Mouse (Mus musculus) forebrain, postnatal 0 days (tissue): ENCODE results near the gene Pip5k1c. TPM values are rescaled to one million over a fixed set of nuclear protein-coding genes. Genes with fewer than 3 reads are reported as not detected.
A peak's percentile ranks its signal among the peaks of the same experiment; 100 is the strongest.

Experiments used
- ATAC-seq: fragments of 200-750 bp; cut with Nextera tagmentation; 2 replicates; pipeline ENCODE4 v1.8.0; 2017; ENCODE audit warnings: mild to moderate bottlenecking, moderate library complexity
- DNase-seq: peaks from one replicate; pipeline ENCODE4 v3.0.0-alpha.2; 2015
- H3K27ac ChIP-seq: fragments of 300-500 bp; sonication (generic); 2 replicates; pipeline ENCODE4 v1.5.1; 2014; ENCODE audit warnings: low read depth, mild to moderate bottlenecking, antibody characterized with exemption, low read length, moderate library complexity, mixed read lengths
- H3K27me3 ChIP-seq: fragments of 300-500 bp; sonication (generic); 2 replicates; pipeline ENCODE4 v1.6.1; 2014; ENCODE audit warnings: mild to moderate bottlenecking, low read length, mixed read lengths; ENCODE audit not compliant: insufficient read depth
- H3K36me3 ChIP-seq: fragments of 300-500 bp; sonication (generic); 2 replicates; pipeline ENCODE4 v1.6.1; 2014; ENCODE audit warnings: mild to moderate bottlenecking, moderate library complexity; ENCODE audit not compliant: insufficient read depth
- H3K4me1 ChIP-seq: fragments of 300-500 bp; sonication (generic); 2 replicates; pipeline ENCODE4 v1.6.1; 2014; ENCODE audit warnings: antibody characterized with exemption; ENCODE audit not compliant: insufficient read depth
- H3K4me2 ChIP-seq: fragments of 300-500 bp; sonication (generic); 2 replicates; pipeline ENCODE4 v1.6.1; 2014; ENCODE audit warnings: low read depth, mild to moderate bottlenecking, moderate library complexity
- H3K4me3 ChIP-seq: fragments of 300-500 bp; sonication (generic); 2 replicates; pipeline ENCODE4 v1.5.1; 2014; ENCODE audit warnings: low read depth, low read length, mixed read lengths
- H3K9ac ChIP-seq: fragments of 300-500 bp; sonication (generic); 2 replicates; pipeline ENCODE4 v1.6.1; 2014; ENCODE audit warnings: mild to moderate bottlenecking
- H3K9me3 ChIP-seq: fragments of 300-500 bp; sonication (generic); 2 replicates; pipeline ENCODE4 v1.6.1; 2016; ENCODE audit warnings: low read length
- CTCF ChIP-seq: sonication (generic); IDR thresholded peaks from 2 replicates; pipeline ENCODE4 v1.5.1; 2016; ENCODE audit warnings: antibody characterized with exemption, control low read depth, low read depth
- WGBS: fragments of 180-500 bp; shearing (Covaris S2); extraction: QIAGEN DNeasy Blood & Tissue Kit; methylation state at CpG from one replicate; pipeline ENCODE4 v1.1.7; 2014; 5-methylcytosine and 5-hydroxymethylcytosine counted together
- polyA plus RNA-seq: library from polyadenylated mRNA; unstranded; fragments of >200 nt; fragmentation: Nextera tagmentation; extraction: Ambion mirVana; gene quantifications from 2 replicates; pipeline ENCODE4 v1.2.1, GENCODE M21; 2015
- total RNA-seq: library from RNA; depleted of rRNA; stranded (reverse); fragments of >200 nt; gene quantifications from 2 replicates; pipeline ENCODE4 v1.2.3, GENCODE M21; 2014

The Pip5k1c gene
- total and polyA plus RNA-seq, 2 experiments from 2014 or later = 130 to 229 TPM

DNA sequence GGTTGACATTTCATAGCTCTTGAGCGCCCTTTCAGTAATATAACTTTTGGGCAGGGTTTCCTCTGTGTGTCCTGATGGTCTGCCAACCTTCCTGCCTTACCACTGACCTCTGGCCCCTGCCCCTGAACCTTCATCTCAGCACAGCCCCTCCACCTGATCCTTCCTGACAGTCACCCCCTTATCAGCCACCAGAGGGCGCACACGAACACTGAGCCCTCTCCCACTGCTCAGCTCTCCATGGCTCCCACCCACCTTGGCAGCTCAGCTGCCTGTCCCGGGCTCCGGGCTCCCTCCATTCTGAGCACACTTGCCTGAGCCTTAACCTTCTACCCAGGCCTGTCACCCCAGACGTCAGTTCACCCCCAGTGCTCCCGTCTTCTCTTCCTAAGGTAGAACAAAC, 3.5 kb upstream of the Pip5k1c start:
- ATAC-seq (no peak), DNase-seq (peak; percentile 81)
- H3K27me3 ChIP-seq = no peaks in the 10 kb centered on the region
- H3K4me3 ChIP-seq = no peak overlapping the region
- H3K27ac ChIP-seq = no peak overlapping the region
- peaks cover 4% of the 10 kb centered on the region; the same call in 1 of the 2 replicates for H3K4me1 ChIP-seq
- peak; percentile 94 for TF ChIP-seq CTCF
- H3K9ac ChIP-seq = no peak overlapping the region
- 0% methylated on average over 7 of the region's 7 CpGs for WGBS
- H3K4me2 ChIP-seq = no peak overlapping the region; the same call in 1 of the 2 replicates
- H3K9me3 ChIP-seq = no peaks in the 10 kb centered on the region
- no peaks in the 10 kb centered on the region for H3K36me3 ChIP-seq

DNA sequence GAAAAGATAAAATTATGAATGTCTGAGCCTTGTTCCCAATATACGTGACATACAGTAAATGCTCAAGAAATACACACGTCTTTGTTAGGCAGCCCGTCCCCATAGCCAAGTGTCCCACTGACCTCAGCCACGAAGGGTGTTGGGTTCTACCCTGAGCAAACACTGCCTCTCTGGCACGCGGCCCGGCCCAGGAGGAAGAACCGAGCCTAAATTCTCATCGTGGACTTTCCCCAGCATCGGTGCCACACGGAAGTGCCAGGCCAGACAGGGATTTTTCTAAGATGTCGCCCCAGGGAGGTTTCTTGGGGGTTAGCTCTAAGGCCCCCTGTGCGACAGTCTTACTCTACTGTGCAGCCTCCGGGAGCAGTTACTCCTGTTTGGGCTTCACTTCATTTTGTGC, 3.0 kb upstream of the Pip5k1c start:
- H3K36me3 ChIP-seq = no peaks in the 10 kb centered on the region
- no peak for TF ChIP-seq CTCF
- no peak for DNase-seq
- no peak overlapping the region for H3K27ac ChIP-seq
- no peak overlapping the region for H3K9ac ChIP-seq
- ATAC-seq = no peak
- no peak overlapping the region for H3K4me3 ChIP-seq
- no peaks in the 10 kb centered on the region for H3K27me3 ChIP-seq
- 58% methylated on average over 14 of the region's 14 CpGs for WGBS
- no peaks in the 10 kb centered on the region for H3K9me3 ChIP-seq
- H3K4me2 ChIP-seq = no peak overlapping the region
- H3K4me1 ChIP-seq = peaks cover 9% of the 10 kb centered on the region

DNA sequence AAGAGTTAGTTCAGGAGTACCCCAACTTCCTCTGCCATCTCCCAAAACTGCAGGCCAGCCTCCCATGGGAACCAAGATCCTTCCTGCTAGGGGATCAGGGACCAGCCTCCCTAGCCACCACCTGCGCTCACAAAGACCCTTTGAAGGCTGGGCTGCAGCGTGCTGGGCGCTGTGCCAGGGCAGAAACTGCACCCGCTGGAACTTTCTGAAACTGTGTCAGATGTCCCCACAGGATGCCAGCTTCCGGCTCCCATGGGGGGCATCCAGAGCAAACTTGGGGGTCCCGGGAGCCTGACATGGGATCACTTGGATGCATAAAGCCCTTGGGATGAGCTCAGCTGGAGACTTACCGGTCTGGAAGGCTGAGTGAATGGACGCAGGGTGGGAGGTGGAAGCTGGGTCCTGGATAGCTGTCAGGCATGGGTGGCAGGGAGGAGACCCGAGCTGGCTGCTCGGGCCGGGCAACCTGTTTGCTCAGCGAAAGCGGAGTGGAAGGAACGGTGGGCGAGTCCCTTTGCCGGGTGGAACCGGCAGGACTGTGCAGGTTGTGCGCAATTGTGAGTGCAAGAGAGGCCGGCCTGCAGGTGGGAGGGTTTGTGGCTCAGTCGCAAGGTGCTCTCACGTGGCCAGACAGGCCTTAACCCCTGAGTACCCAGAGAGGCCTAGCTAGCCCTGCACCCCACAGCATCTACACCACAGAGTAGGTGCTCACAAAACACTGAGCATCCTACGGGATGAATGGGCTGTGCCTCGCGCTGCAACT, 1.9 kb upstream of the Pip5k1c start:
- Histone ChIP-seq H3K36me3 (no peaks in the 10 kb centered on the region), H3K4me2 (no peak overlapping the region), H3K4me1 (peaks cover 10% of the 10 kb centered on the region), H3K9ac (no peak overlapping the region), H3K4me3 (no peak overlapping the region), H3K9me3 (no peaks in the 10 kb centered on the region), H3K27ac (no peak overlapping the region), H3K27me3 (no peaks in the 10 kb centered on the region)
- no peak for ATAC-seq
- TF ChIP-seq CTCF = no peak
- DNase-seq = no peak
- WGBS = 12% methylated on average over 24 of the region's 24 CpGs

DNA sequence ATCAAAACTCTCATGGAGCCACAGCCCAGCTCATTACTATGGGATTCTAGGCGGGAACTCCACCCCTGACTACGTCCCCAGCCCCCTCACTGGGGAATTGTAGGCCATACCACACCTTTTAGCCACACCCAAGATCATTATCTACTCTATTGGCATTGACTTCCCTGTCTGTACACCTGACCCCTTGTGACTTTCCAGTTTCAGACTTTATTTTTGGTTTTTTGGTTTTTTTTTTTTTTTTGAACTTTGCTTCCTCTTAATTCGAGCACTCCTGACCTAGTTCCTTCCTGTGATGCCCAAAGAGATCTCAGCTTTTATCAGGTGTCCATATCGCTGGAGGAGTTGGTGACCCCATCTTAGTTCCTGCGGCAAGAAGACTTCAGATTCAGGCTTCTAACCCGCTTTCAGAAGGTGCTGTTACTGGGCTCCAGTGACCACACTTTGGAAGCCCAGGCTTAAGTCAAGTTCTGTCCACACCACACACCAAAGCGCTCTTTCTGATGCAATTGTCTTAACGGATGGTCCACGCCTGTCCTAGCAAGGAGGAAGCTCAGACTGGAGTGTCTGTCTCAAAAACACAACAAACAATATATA, 1.2 kb upstream of the Pip5k1c start, which contains the start of gene Tjp3:
Gene Tjp3, minus strand, starts transcription at position 71 of the 594 bp plus-strand sequence.
- no peak within 1 kb of the TSS for H3K27ac ChIP-seq
- no peaks in the 10 kb centered on the region for H3K27me3 ChIP-seq
- H3K9ac ChIP-seq = no peak within 1 kb of the TSS
- no peak for TF ChIP-seq CTCF
- DNase-seq (no peak), ATAC-seq (no peak)
- H3K4me1 ChIP-seq = peaks cover 10% of the 10 kb centered on the region
- H3K36me3 ChIP-seq = no peaks in the 10 kb centered on the region
- no peaks in the 10 kb centered on the region for H3K9me3 ChIP-seq
- H3K4me2 ChIP-seq = no peak within 1 kb of the TSS
- 75% methylated on average over 9 of the region's 9 CpGs for WGBS
- no peak within 1 kb of the TSS for H3K4me3 ChIP-seq

DNA sequence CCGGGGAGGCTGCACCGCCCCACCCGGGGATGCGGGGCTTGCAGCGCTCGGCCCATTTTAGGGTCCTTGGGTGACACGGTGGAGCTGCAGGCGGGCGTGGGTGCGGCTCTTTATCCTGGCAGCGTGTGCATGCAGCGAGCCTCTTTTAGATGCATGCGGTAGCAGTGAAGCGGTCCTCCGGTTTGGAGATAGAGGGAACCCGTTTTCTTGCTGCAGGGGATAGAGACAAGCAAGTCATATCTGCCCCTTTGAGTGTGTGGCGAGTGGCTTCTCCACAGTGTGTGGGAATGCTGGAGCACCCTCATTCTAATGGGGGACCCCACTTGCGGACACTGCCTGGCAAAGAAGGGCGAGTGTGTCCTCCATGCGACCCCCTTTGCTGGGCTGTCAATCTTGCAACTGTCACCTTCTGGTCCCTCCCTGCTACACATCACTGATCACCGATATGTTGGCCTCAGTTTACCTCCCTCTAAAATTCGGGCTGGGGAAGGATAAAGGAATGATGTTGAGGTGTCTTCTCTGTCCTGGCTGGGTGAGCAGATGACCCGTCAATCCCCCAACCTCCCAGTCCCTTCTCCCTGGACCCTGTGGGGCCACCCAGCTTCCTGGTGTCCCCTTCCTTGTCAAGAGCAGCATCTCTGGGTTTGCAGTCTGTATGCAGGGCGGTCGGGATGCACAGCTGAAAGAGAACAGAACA, 719 bp downstream of the Pip5k1c start:
- DNase-seq = no peak
- ATAC-seq = no peak
- Histone ChIP-seq H3K4me1 (peaks cover 10% of the 10 kb centered on the region), H3K4me2 (peak overlapping the region; percentile 75), H3K9me3 (no peaks in the 10 kb centered on the region), H3K36me3 (no peaks in the 10 kb centered on the region), H3K4me3 (peak overlapping the region; percentile 68), H3K27me3 (no peaks in the 10 kb centered on the region), H3K9ac (peak overlapping the region; percentile 85), H3K27ac (peak overlapping the region; percentile 88)
- TF ChIP-seq CTCF = peak; percentile 10
- 2% methylated on average over 25 of the region's 25 CpGs for WGBS

DNA sequence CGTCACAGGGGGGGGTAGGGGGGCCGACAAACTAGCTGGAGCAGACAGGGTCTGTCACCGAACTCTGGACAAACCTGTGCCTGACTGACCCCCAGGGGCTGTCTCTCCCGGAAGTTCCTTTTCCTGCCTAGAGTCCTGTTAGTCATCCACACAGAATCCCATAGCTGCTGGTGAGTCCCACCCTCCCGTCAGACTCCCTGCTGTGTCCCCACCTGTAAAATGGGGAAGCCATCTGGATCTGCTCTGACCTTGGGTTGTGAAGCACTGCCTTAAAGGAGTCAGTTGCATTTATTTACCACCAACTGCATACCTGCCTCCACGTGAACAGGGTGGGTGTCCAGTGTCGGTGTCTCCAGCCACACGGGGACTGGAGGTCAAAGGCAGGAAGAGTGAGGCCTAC, 1.7 kb downstream of the Pip5k1c start:
- 71% methylated on average over 8 of the region's 8 CpGs for WGBS
- DNase-seq = no peak

DNA sequence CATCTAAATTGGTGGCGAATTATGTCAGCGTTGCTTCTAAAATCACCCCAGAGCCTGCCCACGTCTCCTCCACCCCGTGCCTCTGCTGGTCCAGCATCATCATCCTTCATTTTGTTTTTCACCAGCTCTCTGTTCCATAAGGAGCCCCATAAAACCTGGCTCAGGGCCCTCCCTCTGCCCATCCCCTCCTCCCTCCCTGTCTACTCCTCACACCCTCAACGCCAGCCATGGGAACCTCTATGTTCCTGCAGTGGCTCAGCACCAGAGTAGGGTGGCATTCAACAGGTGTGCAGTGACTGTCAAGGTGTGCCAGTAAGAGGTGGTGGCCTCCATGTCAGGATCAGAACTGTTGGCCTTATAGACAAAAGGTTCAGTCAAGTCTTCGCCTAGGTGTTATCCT, 2.4 kb downstream of the Pip5k1c start:
- ATAC-seq = no peak
- H3K9me3 ChIP-seq = no peaks in the 10 kb centered on the region
- TF ChIP-seq CTCF = no peak
- H3K36me3 ChIP-seq = no peaks in the 10 kb centered on the region
- H3K27me3 ChIP-seq = no peaks in the 10 kb centered on the region
- no peak overlapping the region for H3K4me3 ChIP-seq
- H3K4me2 ChIP-seq = no peak overlapping the region
- no peak for DNase-seq
- H3K9ac ChIP-seq = no peak overlapping the region
- H3K27ac ChIP-seq = no peak overlapping the region
- H3K4me1 ChIP-seq = peaks cover 10% of the 10 kb centered on the region
- 87% methylated on average over 6 of the region's 6 CpGs for WGBS

More for the DNA sequence above, 1.7 kb downstream of the Pip5k1c start:
- H3K4me2 ChIP-seq = peak overlapping the region; percentile 75
- no peak for TF ChIP-seq CTCF
- H3K27me3 ChIP-seq = no peaks in the 10 kb centered on the region
- no peak overlapping the region for H3K27ac ChIP-seq
- H3K9me3 ChIP-seq = no peaks in the 10 kb centered on the region
- no peak overlapping the region; the same call in 1 of the 2 replicates for H3K4me3 ChIP-seq
- peaks cover 10% of the 10 kb centered on the region for H3K4me1 ChIP-seq
- no peaks in the 10 kb centered on the region for H3K36me3 ChIP-seq
- H3K9ac ChIP-seq = peak overlapping the region; percentile 85
- ATAC-seq = no peak
